Mouse (Mus musculus) forebrain, embryonic 12.5 days (tissue): Measurements from ENCODE around the gene Olfr642. TPM values are rescaled to one million over a fixed set of nuclear protein-coding genes. Genes with fewer than 3 reads are reported as not detected.

Experiments
- ATAC-seq: fragments of 200-750 bp; cut with Nextera tagmentation; 2 replicates; pipeline ENCODE4 v1.8.0; 2017; ENCODE audit warnings: moderate TSS enrichment; ENCODE audit not compliant: low FRiP score
- H3K27ac ChIP-seq: fragments of 300-500 bp; sonication (generic); 2 replicates; pipeline ENCODE4 v1.5.1; 2016; ENCODE audit warnings: mild to moderate bottlenecking
- H3K27me3 ChIP-seq: fragments of 300-500 bp; sonication (generic); 2 replicates; pipeline ENCODE4 v1.6.1; 2016; ENCODE audit warnings: mild to moderate bottlenecking
- H3K36me3 ChIP-seq: fragments of 300-500 bp; sonication (generic); replicated peaks from 2 replicates; pipeline ENCODE4 v1.6.1; 2016; ENCODE audit warnings: mild to moderate bottlenecking
- H3K4me1 ChIP-seq: fragments of 300-500 bp; sonication (generic); 2 replicates; pipeline ENCODE4 v1.6.1; 2016
- H3K4me2 ChIP-seq: fragments of 300-500 bp; sonication (generic); 2 replicates; pipeline ENCODE4 v1.6.1; 2016; ENCODE audit warnings: mild to moderate bottlenecking, moderate library complexity
- H3K4me3 ChIP-seq: fragments of 300-500 bp; sonication (generic); replicated peaks from 2 replicates; pipeline ENCODE4 v1.5.1; 2016; ENCODE audit warnings: mild to moderate bottlenecking
- H3K9ac ChIP-seq: fragments of 300-500 bp; sonication (generic); 2 replicates; pipeline ENCODE4 v1.6.1; 2016; ENCODE audit warnings: mild to moderate bottlenecking
- H3K9me3 ChIP-seq: fragments of 300-500 bp; sonication (generic); 2 replicates; pipeline ENCODE4 v1.6.1; 2016
- polyA plus RNA-seq: library from polyadenylated mRNA; unstranded; fragments of >200 nt; fragmentation: Nextera tagmentation; extraction: Ambion mirVana; gene quantifications from 2 replicates; pipeline ENCODE4 v1.2.1, GENCODE M21; 2016

The Olfr642 gene
- polyA plus RNA-seq, 1 experiment from 2014 or later = not detected

GRCm38 (mm10) chr7:103998446-103998845 is 54.0 kb downstream of the Olfr642 start, which contains the start of gene Olfr638:
Olfr638 (plus strand) TSS chr7:103998746.
- no peak for ATAC-seq
- H3K27me3 ChIP-seq = no peaks in the 10 kb centered on the region
- H3K4me3 ChIP-seq = no peak within 1 kb of the TSS
- H3K27ac ChIP-seq = no peak within 1 kb of the TSS
- no peak within 1 kb of the TSS for H3K9ac ChIP-seq
- no peaks in the 10 kb centered on the region for H3K9me3 ChIP-seq
- no peak within 1 kb of the TSS for H3K4me2 ChIP-seq
- H3K4me1 ChIP-seq = no peaks in the 10 kb centered on the region
- no peaks in the 10 kb centered on the region for H3K36me3 ChIP-seq

Other genes starting within 250 kb of the Olfr642 start
- 599 and 788 TPM in 2 replicates for gene Hbb-bt, start 238.7 kb downstream of the Olfr642 start, polyA plus RNA-seq
- gene Hbb-bs, start 224.6 kb downstream of the Olfr642 start, polyA plus RNA-seq = 465 and 620 TPM in 2 replicates
- gene Hbb-bh2, start 212.1 kb downstream of the Olfr642 start, polyA plus RNA-seq = 0.50 TPM in 1 of 2 replicates, not detected in the other
- 427 and 624 TPM in 2 replicates for gene Hbb-bh1, start 209.5 kb downstream of the Olfr642 start, polyA plus RNA-seq
- gene Hbb-y, start 199.4 kb downstream of the Olfr642 start, polyA plus RNA-seq = 6,398 and 8,559 TPM in 2 replicates
- not detected in 2 replicates for gene Olfr66, start 166.4 kb downstream of the Olfr642 start, polyA plus RNA-seq
- gene Olfr64, start 158.2 kb downstream of the Olfr642 start, polyA plus RNA-seq = not detected in 2 replicates
- gene Olfr65, start 149.2 kb downstream of the Olfr642 start, polyA plus RNA-seq = not detected in 2 replicates
- not detected in 2 replicates for gene Olfr631, start 123.8 kb downstream of the Olfr642 start, polyA plus RNA-seq
- gene Olfr632, start 118.3 kb downstream of the Olfr642 start, polyA plus RNA-seq = not detected in 2 replicates
- not detected in 2 replicates for gene Olfr633, start 108.2 kb downstream of the Olfr642 start, polyA plus RNA-seq
- gene Olfr635, start 81.5 kb downstream of the Olfr642 start, polyA plus RNA-seq = not detected in 2 replicates
- not detected in 2 replicates for gene Olfr638, start 53.9 kb downstream of the Olfr642 start, polyA plus RNA-seq
- 0.04 TPM in 1 of 2 replicates, not detected in the other for gene Olfr639, start 35.4 kb downstream of the Olfr642 start, polyA plus RNA-seq
- gene Olfr640, start 27.1 kb downstream of the Olfr642 start, polyA plus RNA-seq = not detected in 2 replicates
- gene Olfr641, start 17.2 kb downstream of the Olfr642 start, polyA plus RNA-seq = not detected in 2 replicates
- not detected in 2 replicates for gene 4930516K23Rik, start 8.8 kb upstream of the Olfr642 start, polyA plus RNA-seq
- gene Olfr644, start 19.2 kb upstream of the Olfr642 start, polyA plus RNA-seq = not detected in 2 replicates
- gene Olfr645, start 32.8 kb upstream of the Olfr642 start, polyA plus RNA-seq = not detected in 2 replicates
- gene Olfr646, start 52.2 kb upstream of the Olfr642 start, polyA plus RNA-seq = not detected in 2 replicates
- gene Ubqln5, start 77.2 kb upstream of the Olfr642 start, polyA plus RNA-seq = not detected in 2 replicates
- gene Olfr643, start 84.7 kb upstream of the Olfr642 start, polyA plus RNA-seq = not detected in 2 replicates
- gene Ubqln3, start 90.6 kb upstream of the Olfr642 start, polyA plus RNA-seq = not detected in 2 replicates
- not detected in 2 replicates for gene Ubqlnl, start 97.9 kb upstream of the Olfr642 start, polyA plus RNA-seq
- not detected in 2 replicates for gene Olfm5, start 112.2 kb upstream of the Olfr642 start, polyA plus RNA-seq
- 0.41 and 0.51 TPM in 2 replicates for gene Olfr648, start 130.7 kb upstream of the Olfr642 start, polyA plus RNA-seq
- not detected in 2 replicates for gene Olfr649, start 143.3 kb upstream of the Olfr642 start, polyA plus RNA-seq
- 0.62 and 1.1 TPM in 2 replicates for gene Trim6, start 166.1 kb upstream of the Olfr642 start, polyA plus RNA-seq
- gene Trim34a, start 191.8 kb upstream of the Olfr642 start, polyA plus RNA-seq = 0.53 and 1.1 TPM in 2 replicates
- 0.05 TPM in 1 of 2 replicates, not detected in the other for gene Trim5, start 235.4 kb upstream of the Olfr642 start, polyA plus RNA-seq